Comparison of ENCODE assay signal across 8 mouse cellular contexts in genomic region chr15:85036566-85037342, GRCm38 (mm10). TPM values are rescaled to one million over a fixed set of nuclear protein-coding genes. Genes with fewer than 3 reads are reported as not detected.
A peak's percentile ranks its signal among the peaks of the same experiment; 100 is the strongest.
DNase-seq lines count a peak whose midpoint lies in the region; ATAC-seq and TF ChIP-seq lines count a peak whose summit lies in the region.

No protein-coding gene starts in this region.

- no peaks in the 10 kb centered on the region for H3K36me3 ChIP-seq in forebrain, embryonic 15.5 days
- no peaks in the 10 kb centered on the region for H3K36me3 ChIP-seq in lung, embryonic 14.5 days (ENCODE audit: insufficient read depth)
- H3K36me3 ChIP-seq in thymus, adult 2 months (ENCODE audit: control insufficient read depth, insufficient read depth, low read length) = no peaks in the 10 kb centered on the region

- H3K4me3 ChIP-seq in forebrain, embryonic 15.5 days = peak overlapping the region; percentile 89
- H3K4me3 ChIP-seq in layer of hippocampus, adult 2 months = peak overlapping the region; percentile 87
- peak overlapping the region; percentile 85 for H3K4me3 ChIP-seq in lung, embryonic 14.5 days (ENCODE audit: low read depth, low read length)
- peak overlapping the region; percentile 67 for H3K4me3 ChIP-seq in olfactory bulb, adult 2 months (ENCODE audit: insufficient read depth, low read depth, low read length)
- H3K4me3 ChIP-seq in thymus, adult 2 months (ENCODE audit: control insufficient read depth, insufficient read depth, low read length) = peak overlapping the region; percentile 57

- H3K9me3 ChIP-seq in forebrain, embryonic 15.5 days = no peaks in the 10 kb centered on the region
- H3K9me3 ChIP-seq in lung, embryonic 14.5 days (ENCODE audit: low read depth, low read length) = no peaks in the 10 kb centered on the region

- DNase-seq in ES-CJ7 (ENCODE audit: low read depth, low spot score) = peak; percentile 94
- DNase-seq in cerebellum, adult 11 months = peak; percentile 99
- peak; percentile 98 to 99 for DNase-seq in heart, postnatal 36 days
- DNase-seq in layer of hippocampus, adult 2 months (ENCODE audit: low spot score in 2 of 2) = peak; percentile 95 to 98
- peak; percentile 99 for DNase-seq in lung, embryonic 14.5 days
- peak; percentile 98 for DNase-seq in thymus, adult 2 months

- ATAC-seq in forebrain, embryonic 15.5 days (replicated peaks) = peak; percentile 96
- ATAC-seq in lung, embryonic 14.5 days (ENCODE audit: insufficient read depth) = peak; percentile 95

- peak; percentile 77 for TF ChIP-seq POLR2A in olfactory bulb, adult 2 months (IDR thresholded peaks at IDR 0.05; ENCODE audit: insufficient read depth, low read depth, low read length)
- TF ChIP-seq POLR2A in thymus, adult 2 months (IDR thresholded peaks at IDR 0.05; ENCODE audit: control insufficient read depth, extremely low read depth, insufficient read depth, low read length, poor library complexity) = 0 out of 2 replicates have a peak, but pooled peaks have one; percentile 52

- intact Hi-C loops in heart, postnatal 36 days (cut with DNase I) = loop anchor here (5.0 kb wide), 1 partner anchor 179 kb away; the partner anchor contains the start of gene Phf21b

- 0 out of 2 replicates have a peak, but pooled peaks cover 5% of the 10 kb centered on the region for H3K27me3 ChIP-seq in forebrain, embryonic 15.5 days
- no peaks in the 10 kb centered on the region for H3K27me3 ChIP-seq in lung, embryonic 14.5 days (ENCODE audit: insufficient read depth, low read length)
- H3K27me3 ChIP-seq in thymus, adult 2 months (ENCODE audit: control insufficient read depth, insufficient read depth, low read length) = no peaks in the 10 kb centered on the region

- H3K27ac ChIP-seq in forebrain, embryonic 15.5 days (replicated peaks) = peak overlapping the region; percentile 78
- H3K27ac ChIP-seq in layer of hippocampus, adult 2 months = peak overlapping the region; percentile 95
- H3K27ac ChIP-seq in lung, embryonic 14.5 days (ENCODE audit: low read depth) = peak overlapping the region; percentile 82
- peak overlapping the region; percentile 42 for H3K27ac ChIP-seq in olfactory bulb, adult 2 months (ENCODE audit: insufficient read depth, low read depth, low read length)
- H3K27ac ChIP-seq in thymus, adult 2 months (ENCODE audit: control insufficient read depth, insufficient read depth, low read length) = no peak overlapping the region

- peak overlapping the region; percentile 91 for H3K9ac ChIP-seq in forebrain, embryonic 15.5 days (replicated peaks)
- peak overlapping the region; percentile 86 for H3K9ac ChIP-seq in lung, embryonic 14.5 days

- H3K4me1 ChIP-seq in forebrain, embryonic 15.5 days = peaks cover 36% of the 10 kb centered on the region
- peaks cover 15% of the 10 kb centered on the region; the same call in 1 of the 2 replicates for H3K4me1 ChIP-seq in lung, embryonic 14.5 days (ENCODE audit: insufficient read depth)
- H3K4me1 ChIP-seq in olfactory bulb, adult 2 months (ENCODE audit: control insufficient read depth, insufficient read depth, low read length) = peaks cover 32% of the 10 kb centered on the region
- peaks cover 15% of the 10 kb centered on the region for H3K4me1 ChIP-seq in thymus, adult 2 months (replicated peaks; ENCODE audit: control insufficient read depth, insufficient read depth, low read length)

- H3K4me2 ChIP-seq in forebrain, embryonic 15.5 days (replicated peaks) = peak overlapping the region; percentile 89
- H3K4me2 ChIP-seq in lung, embryonic 14.5 days = peak overlapping the region; percentile 94

- TF ChIP-seq CTCF in layer of hippocampus, adult 2 months (conservative IDR thresholded peaks at IDR 0.05) = no peak
- TF ChIP-seq CTCF in lung, embryonic 14.5 days (IDR thresholded peaks at IDR 0.05; ENCODE audit: low read depth) = no peak
- TF ChIP-seq CTCF in olfactory bulb, adult 2 months (IDR thresholded peaks at IDR 0.05; ENCODE audit: insufficient read depth, low read depth, low read length) = no peak
- peak; percentile 60; the same call in 1 of the 2 replicates for TF ChIP-seq CTCF in thymus, adult 2 months (IDR thresholded peaks at IDR 0.05; ENCODE audit: borderline replicate concordance, control insufficient read depth, extremely low read depth, insufficient read depth, low read length, poor library complexity)

- WGBS in forebrain, embryonic 15.5 days = under 1% methylated on average over 50 of the region's 75 CpGs
- WGBS in lung, embryonic 14.5 days = under 1% methylated on average over 64 of the region's 75 CpGs
- WGBS in olfactory bulb, adult 2 months = 1% methylated on average over 75 of the region's 75 CpGs
- under 1% methylated on average over 75 of the region's 75 CpGs for WGBS in thymus, adult 2 months

RNA-seq across cellular contexts. Expression of gene Fam118a, which starts 8.0 kb away (rescaled TPM):
- 32.4 and 33.5 TPM in 2 replicates for polyA plus RNA-seq in forebrain, embryonic 15.5 days (2015; fragmentation: Nextera tagmentation; extraction: Ambion mirVana)
- 1 to 10 TPM; 7.1 to 7.2 TPM for total RNA-seq in heart, postnatal 36 days (2021)
- 10 to 100 TPM; 26.9 to 35.9 TPM for total RNA-seq in layer of hippocampus, adult 2 months (2021)
- polyA plus RNA-seq in lung, embryonic 14.5 days (2014; fragmentation: Nextera tagmentation; extraction: Ambion mirVana) = 37.0 and 37.5 TPM in 2 replicates
- not detected in 2 replicates for polyA plus RNA-seq in olfactory bulb, adult 2 months (2012; ENCODE audit: insufficient read depth, insufficient read length, low replicate concordance, missing spikeins)
- polyA plus RNA-seq in thymus, adult 2 months (2012; rRNA removed) = 6.8 TPM in 2 replicates

RNA-seq across cellular contexts. Expression of gene Upk3a, which starts 19.8 kb away (rescaled TPM):
- 0.31 and 0.34 TPM in 2 replicates for polyA plus RNA-seq in forebrain, embryonic 15.5 days (2015; fragmentation: Nextera tagmentation; extraction: Ambion mirVana)
- not detected for total RNA-seq in heart, postnatal 36 days (2021)
- total RNA-seq in layer of hippocampus, adult 2 months (2021) = not detected
- polyA plus RNA-seq in lung, embryonic 14.5 days (2014; fragmentation: Nextera tagmentation; extraction: Ambion mirVana) = 2.4 and 3.3 TPM in 2 replicates
- polyA plus RNA-seq in olfactory bulb, adult 2 months (2012; ENCODE audit: insufficient read depth, insufficient read length, low replicate concordance, missing spikeins) = not detected in 2 replicates
- polyA plus RNA-seq in thymus, adult 2 months (2012; rRNA removed) = 2.8 and 4.7 TPM in 2 replicates

RNA-seq across cellular contexts. Expression of gene 5031439G07Rik, which starts 48.4 kb away (rescaled TPM):
- polyA plus RNA-seq in forebrain, embryonic 15.5 days (2015; fragmentation: Nextera tagmentation; extraction: Ambion mirVana) = 22.1 and 27.7 TPM in 2 replicates
- 10 to 100 TPM; 25.7 to 29.2 TPM for total RNA-seq in heart, postnatal 36 days (2021)
- 10 to 100 TPM; 85.0 to 95.0 TPM for total RNA-seq in layer of hippocampus, adult 2 months (2021)
- polyA plus RNA-seq in lung, embryonic 14.5 days (2014; fragmentation: Nextera tagmentation; extraction: Ambion mirVana) = 11.6 and 13.5 TPM in 2 replicates
- polyA plus RNA-seq in olfactory bulb, adult 2 months (2012; ENCODE audit: insufficient read depth, insufficient read length, low replicate concordance, missing spikeins) = not detected in 2 replicates
- 15.9 and 19.6 TPM in 2 replicates for polyA plus RNA-seq in thymus, adult 2 months (2012; rRNA removed)
